Mouse (Mus musculus): Measurements from ENCODE around the gene Chtop. TPM values are rescaled to one million over a fixed set of nuclear protein-coding genes. Genes with fewer than 3 reads are reported as not detected.
A peak's percentile ranks its signal among the peaks of the same experiment; 100 is the strongest.

Gene Chtop
- polyA plus RNA-seq (2015; fragmentation: Nextera tagmentation; extraction: Ambion mirVana): 169 TPM in 2 replicates

GRCm38 (mm10) chr3:90508950-90509746 is at the start of gene Chtop:
Gene Chtop, minus strand, starts transcription at chr3:90509498.
- WGBS: under 1% methylated on average over 66 of the region's 66 CpGs

DNA sequence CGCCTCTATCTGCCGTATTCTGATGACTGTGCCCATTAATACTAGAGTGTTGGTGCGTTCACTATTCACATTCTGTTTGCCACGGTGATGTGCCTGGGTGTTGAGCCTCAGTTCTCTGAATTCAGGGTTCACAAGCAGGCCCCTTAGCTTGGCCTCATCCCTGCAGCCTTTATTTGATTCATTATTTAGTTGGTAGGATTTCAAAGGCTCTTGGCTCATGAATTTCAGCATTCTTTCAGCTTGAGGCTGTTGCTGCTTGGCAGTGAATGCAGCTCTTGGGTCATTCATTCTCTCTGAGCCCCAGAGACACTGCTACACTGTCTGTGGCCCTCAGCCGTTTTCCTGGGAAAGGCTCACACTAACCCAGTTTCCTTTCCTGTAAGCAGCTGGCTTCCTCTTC is 46.7 kb upstream of the Chtop start:
- Histone ChIP-seq H3K4me1 (no peaks in the 10 kb centered on the region), H3K27ac (replicated peaks) (0 out of 2 replicates have a peak overlapping the region, but pooled peaks have one; percentile 28), H3K9me3 (replicated peaks) (no peaks in the 10 kb centered on the region), H3K4me2 (no peak overlapping the region), H3K36me3 (no peaks in the 10 kb centered on the region), H3K9ac (replicated peaks) (no peak overlapping the region), H3K4me3 (replicated peaks) (no peak overlapping the region), H3K27me3 (replicated peaks) (no peaks in the 10 kb centered on the region)
- ATAC-seq (ENCODE audit: low FRiP score): peak; percentile 86
- WGBS: 34% methylated on average over 5 of the region's 5 CpGs

More at GRCm38 (mm10) chr3:90508950-90509746, at the start of gene Chtop:
- Histone ChIP-seq H3K4me2 (peak within 1 kb of the TSS; percentile 75), H3K36me3 (peaks cover 20% of the 10 kb centered on the region), H3K27me3 (replicated peaks) (peaks cover 13% of the 10 kb centered on the region), H3K27ac (replicated peaks) (peak within 1 kb of the TSS; percentile 95), H3K9me3 (replicated peaks) (no peaks in the 10 kb centered on the region), H3K4me1 (peaks cover 35% of the 10 kb centered on the region), H3K9ac (replicated peaks) (peak within 1 kb of the TSS; percentile 100), H3K4me3 (replicated peaks) (peak within 1 kb of the TSS; percentile 94)
- ATAC-seq (ENCODE audit: low FRiP score): peak; percentile 93

- Histone ChIP-seq H3K36me3 (no peaks in the 10 kb centered on the region), H3K9me3 (replicated peaks) (no peaks in the 10 kb centered on the region), H3K9ac (replicated peaks) (no peak overlapping the region), H3K4me3 (replicated peaks) (no peak overlapping the region), H3K4me1 (no peaks in the 10 kb centered on the region), H3K27ac (replicated peaks) (no peak overlapping the region), H3K27me3 (replicated peaks) (no peaks in the 10 kb centered on the region), H3K4me2 (no peak overlapping the region)
- WGBS: 85% methylated on average over 2 of the region's 2 CpGs
- no peak for ATAC-seq (ENCODE audit: low FRiP score)
Observed at GRCm38 (mm10) chr3:90552231-90552630, 42.9 kb upstream of the Chtop start.

GRCm38 (mm10) chr3:90550421-90550790 is 41.1 kb upstream of the Chtop start:
- Histone ChIP-seq H3K9ac (replicated peaks) (no peak overlapping the region), H3K9me3 (replicated peaks) (no peaks in the 10 kb centered on the region), H3K4me3 (replicated peaks) (no peak overlapping the region), H3K27ac (replicated peaks) (no peak overlapping the region), H3K4me2 (no peak overlapping the region), H3K36me3 (no peaks in the 10 kb centered on the region), H3K4me1 (no peaks in the 10 kb centered on the region), H3K27me3 (replicated peaks) (no peaks in the 10 kb centered on the region)
- WGBS: 96% methylated on average over 2 of the region's 2 CpGs
- ATAC-seq (ENCODE audit: low FRiP score): no peak

DNA sequence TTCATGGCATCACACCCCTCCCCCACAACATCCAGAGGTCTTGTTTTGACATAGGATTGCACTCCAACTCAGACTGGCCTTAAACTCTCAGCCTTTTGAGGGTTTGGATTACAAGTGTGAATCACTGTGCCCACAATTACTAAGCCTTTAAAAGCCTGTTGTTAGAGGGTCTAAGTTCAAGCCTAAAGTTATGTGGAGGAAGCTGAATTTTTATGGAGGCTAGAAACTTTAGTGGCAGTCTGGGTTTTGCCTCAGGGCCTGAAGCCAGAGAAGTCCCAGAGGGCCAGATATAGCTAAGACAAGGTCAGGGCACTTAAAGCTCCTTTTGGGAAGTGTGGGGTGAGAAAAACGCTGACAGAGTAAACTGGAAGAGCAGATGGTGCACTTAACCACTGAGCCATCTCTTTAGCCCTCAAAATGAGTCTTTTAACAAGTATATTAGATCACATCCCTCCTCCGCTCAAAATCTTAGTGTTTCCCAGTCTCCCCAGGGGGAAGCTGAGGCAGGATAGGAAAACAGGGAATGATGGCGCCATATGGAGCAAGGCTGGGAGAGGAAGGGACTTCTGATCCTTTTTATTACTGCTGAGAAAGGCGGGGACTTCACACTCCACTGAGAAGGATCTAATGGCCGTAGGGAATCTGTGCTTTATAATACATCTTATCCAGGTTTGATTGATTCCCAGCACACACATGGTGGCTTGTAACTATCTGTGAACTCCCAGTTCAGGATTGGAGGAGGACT is 40.5 kb upstream of the Chtop start:
- no peak for ATAC-seq (ENCODE audit: low FRiP score)

GRCm38 (mm10) chr3:90540904-90541303 is 31.6 kb upstream of the Chtop start:
- Histone ChIP-seq H3K9ac (replicated peaks) (no peak overlapping the region), H3K4me2 (peak overlapping the region; percentile 15; the same call in 1 of the 2 replicates), H3K27me3 (replicated peaks) (no peaks in the 10 kb centered on the region), H3K9me3 (replicated peaks) (no peaks in the 10 kb centered on the region), H3K27ac (replicated peaks) (no peak overlapping the region), H3K36me3 (no peaks in the 10 kb centered on the region), H3K4me3 (replicated peaks) (no peak overlapping the region), H3K4me1 (peaks cover 6% of the 10 kb centered on the region; the same call in 1 of the 2 replicates)
- ATAC-seq (ENCODE audit: low FRiP score): peak; percentile 25; the same call in 1 of the 2 replicates
- WGBS: 34% methylated on average over 4 of the region's 4 CpGs

More for the DNA sequence above, 40.5 kb upstream of the Chtop start:
- H3K4me1 ChIP-seq: no peaks in the 10 kb centered on the region
- H3K4me2 ChIP-seq: no peak overlapping the region
- H3K4me3 ChIP-seq (replicated peaks): no peak overlapping the region
- H3K9me3 ChIP-seq (replicated peaks): no peaks in the 10 kb centered on the region
- no peak overlapping the region for H3K27ac ChIP-seq (replicated peaks)
- H3K27me3 ChIP-seq (replicated peaks): no peaks in the 10 kb centered on the region
- no peaks in the 10 kb centered on the region for H3K36me3 ChIP-seq
- WGBS: 48% methylated on average over 5 of the region's 5 CpGs
- H3K9ac ChIP-seq (replicated peaks): no peak overlapping the region

DNA sequence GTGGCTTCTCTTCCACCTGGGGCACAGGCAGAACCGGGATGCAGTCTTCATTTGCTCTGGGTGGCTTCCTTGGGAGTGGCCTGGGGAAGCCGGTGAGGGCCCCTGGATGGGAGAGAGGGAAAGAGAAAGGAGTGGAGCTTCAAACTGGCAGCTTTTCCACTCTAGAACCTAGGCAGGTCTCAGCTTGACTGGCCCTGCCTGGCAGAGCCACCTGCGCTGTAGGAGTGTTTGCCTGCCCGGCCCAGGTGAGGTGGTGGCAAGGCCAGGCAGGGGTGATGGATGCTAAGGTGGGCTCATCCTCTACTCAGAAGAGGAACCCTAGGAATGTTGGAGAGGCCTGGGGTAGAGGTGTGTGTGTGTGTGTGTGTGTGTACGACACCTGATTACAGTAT is 28.6 kb upstream of the Chtop start:
- peaks cover 6% of the 10 kb centered on the region; the same call in 1 of the 2 replicates for H3K4me1 ChIP-seq
- ATAC-seq (ENCODE audit: low FRiP score): no peak
- H3K9me3 ChIP-seq (replicated peaks): no peaks in the 10 kb centered on the region
- H3K4me3 ChIP-seq (replicated peaks): no peak overlapping the region
- no peaks in the 10 kb centered on the region for H3K27me3 ChIP-seq (replicated peaks)
- WGBS: 83% methylated on average over 5 of the region's 5 CpGs
- H3K4me2 ChIP-seq: peak overlapping the region; percentile 5; the same call in 1 of the 2 replicates
- H3K27ac ChIP-seq (replicated peaks): no peak overlapping the region
- H3K36me3 ChIP-seq: no peaks in the 10 kb centered on the region
- no peak overlapping the region for H3K9ac ChIP-seq (replicated peaks)

GRCm38 (mm10) chr3:90537141-90537904 is 28.0 kb upstream of the Chtop start, which contains the start of gene S100a16:
Gene S100a16, plus strand, starts transcription at chr3:90537254.
- WGBS: 49% methylated on average over 10 of the region's 10 CpGs
- H3K4me2 ChIP-seq: peak within 1 kb of the TSS; percentile 5; the same call in 1 of the 2 replicates
- H3K9me3 ChIP-seq (replicated peaks): no peaks in the 10 kb centered on the region
- H3K4me3 ChIP-seq (replicated peaks): no peak within 1 kb of the TSS
- no peak within 1 kb of the TSS for H3K27ac ChIP-seq (replicated peaks)
- no peak within 1 kb of the TSS for H3K9ac ChIP-seq (replicated peaks)
- peaks cover 6% of the 10 kb centered on the region; the same call in 1 of the 2 replicates for H3K4me1 ChIP-seq
- ATAC-seq (ENCODE audit: low FRiP score): peak; percentile 51; the same call in 1 of the 2 replicates
- H3K36me3 ChIP-seq: no peaks in the 10 kb centered on the region
- no peaks in the 10 kb centered on the region for H3K27me3 ChIP-seq (replicated peaks)

DNA sequence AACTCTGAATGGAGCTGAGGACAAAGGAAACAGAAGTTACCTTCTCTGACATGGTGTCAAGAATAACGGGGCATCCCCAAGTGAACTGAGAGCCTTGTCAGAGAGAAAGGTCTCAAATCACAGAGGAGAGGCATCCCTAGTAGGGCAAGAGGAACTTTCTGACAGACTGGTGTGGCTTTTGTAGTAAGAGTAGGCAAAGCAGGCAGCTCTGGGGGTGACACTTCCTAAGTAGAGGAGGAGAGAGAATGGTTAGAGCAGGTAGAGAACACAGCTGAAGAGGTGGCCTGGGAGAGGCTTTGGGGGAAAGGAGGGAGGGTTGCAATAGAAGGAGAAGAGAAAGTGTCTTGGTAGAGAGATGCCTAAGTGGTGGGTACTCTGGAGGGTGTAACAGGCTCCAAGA is 26.1 kb upstream of the Chtop start:
- Histone ChIP-seq H3K9me3 (replicated peaks) (no peaks in the 10 kb centered on the region), H3K4me2 (no peak overlapping the region), H3K27me3 (replicated peaks) (no peaks in the 10 kb centered on the region), H3K4me1 (no peaks in the 10 kb centered on the region), H3K27ac (replicated peaks) (no peak overlapping the region), H3K4me3 (replicated peaks) (no peak overlapping the region), H3K36me3 (no peaks in the 10 kb centered on the region), H3K9ac (replicated peaks) (no peak overlapping the region)
- WGBS: 67% methylated on average over 1 of the region's 1 CpGs
- ATAC-seq (ENCODE audit: low FRiP score): no peak

DNA sequence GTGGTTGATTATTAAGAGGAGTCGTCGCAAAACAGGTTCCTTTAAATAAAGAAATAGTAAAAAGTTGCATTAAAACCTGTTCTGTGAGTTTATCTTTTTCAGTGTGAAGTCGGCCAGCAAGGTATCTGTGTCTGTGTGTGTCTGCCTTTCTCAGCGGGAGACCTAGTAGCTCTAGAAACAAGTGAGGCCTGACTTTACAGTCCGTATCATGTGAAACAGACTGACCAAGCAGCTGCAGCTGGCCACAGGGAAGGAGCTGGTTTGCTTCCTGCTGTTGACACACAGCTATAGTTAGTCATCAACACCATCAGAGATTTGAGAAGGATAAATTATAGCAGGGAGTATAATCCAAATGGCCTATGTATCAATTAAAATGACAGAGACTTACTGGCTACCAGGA is 22.4 kb upstream of the Chtop start:
- H3K4me3 ChIP-seq (replicated peaks): no peak overlapping the region
- H3K4me1 ChIP-seq: no peaks in the 10 kb centered on the region
- no peaks in the 10 kb centered on the region for H3K9me3 ChIP-seq (replicated peaks)
- no peaks in the 10 kb centered on the region for H3K27me3 ChIP-seq (replicated peaks)
- no peak overlapping the region for H3K4me2 ChIP-seq
- 77% methylated on average over 5 of the region's 5 CpGs for WGBS
- H3K9ac ChIP-seq (replicated peaks): no peak overlapping the region
- H3K27ac ChIP-seq (replicated peaks): no peak overlapping the region
- no peak for ATAC-seq (ENCODE audit: low FRiP score)
- H3K36me3 ChIP-seq: no peaks in the 10 kb centered on the region

- no peak overlapping the region for H3K27ac ChIP-seq (replicated peaks)
- no peaks in the 10 kb centered on the region for H3K4me1 ChIP-seq
- no peaks in the 10 kb centered on the region for H3K27me3 ChIP-seq (replicated peaks)
- H3K4me3 ChIP-seq (replicated peaks): no peak overlapping the region
- ATAC-seq (ENCODE audit: low FRiP score): no peak
- H3K4me2 ChIP-seq: no peak overlapping the region
- no peak overlapping the region for H3K9ac ChIP-seq (replicated peaks)
- no peaks in the 10 kb centered on the region for H3K36me3 ChIP-seq
- no peaks in the 10 kb centered on the region for H3K9me3 ChIP-seq (replicated peaks)
- 83% methylated on average over 7 of the region's 7 CpGs for WGBS
Observed at GRCm38 (mm10) chr3:90527291-90527873, 18.1 kb upstream of the Chtop start.
